Mouse (Mus musculus): Measurements from ENCODE around the gene Clgn. TPM values are rescaled to one million over a fixed set of nuclear protein-coding genes. Genes with fewer than 3 reads are reported as not detected.

The Clgn gene
- total RNA-seq (2023), result not detected in 4 replicates

DNA sequence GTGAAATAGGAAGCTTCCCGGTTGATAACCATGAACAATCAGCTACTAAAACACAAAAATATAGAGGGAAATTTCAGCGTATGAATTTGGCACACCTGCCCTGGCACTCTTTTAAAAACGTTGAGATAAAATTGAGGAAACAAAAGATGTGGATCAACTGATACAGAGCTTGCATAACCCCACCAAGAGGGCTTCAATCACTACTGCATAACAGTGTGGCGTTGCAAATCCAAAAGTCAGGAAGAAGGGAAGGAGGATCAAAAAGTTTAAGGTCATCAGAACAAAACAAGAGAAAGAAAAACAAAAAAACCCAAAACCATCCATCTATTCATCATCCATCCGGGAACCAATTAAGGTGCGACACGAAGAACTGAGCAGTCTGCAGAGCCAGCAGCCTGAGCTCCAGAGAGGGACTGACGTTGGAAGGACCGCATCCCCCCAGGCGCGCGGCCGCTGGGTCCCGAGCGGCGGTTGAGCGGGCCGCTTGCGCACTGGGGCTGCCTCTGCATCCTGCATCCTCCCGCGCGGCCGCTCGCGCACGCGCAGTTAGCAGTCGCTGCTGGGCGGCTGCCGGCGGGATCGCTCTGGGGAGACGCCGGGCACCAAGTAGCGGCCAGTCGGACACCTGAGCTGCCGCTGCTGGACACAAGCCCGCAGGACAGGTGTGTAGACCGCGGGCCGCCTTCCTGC, at the start of gene Clgn:
Gene Clgn, plus strand, starts transcription at position 552 of the 690 bp plus-strand sequence.

GRCm38 (mm10) chr8:83348263-83348662, 41.4 kb upstream of the Clgn start, which contains the start of gene Mgat4d:
Gene Mgat4d (plus strand): TSS chr8:83348471.

DNA sequence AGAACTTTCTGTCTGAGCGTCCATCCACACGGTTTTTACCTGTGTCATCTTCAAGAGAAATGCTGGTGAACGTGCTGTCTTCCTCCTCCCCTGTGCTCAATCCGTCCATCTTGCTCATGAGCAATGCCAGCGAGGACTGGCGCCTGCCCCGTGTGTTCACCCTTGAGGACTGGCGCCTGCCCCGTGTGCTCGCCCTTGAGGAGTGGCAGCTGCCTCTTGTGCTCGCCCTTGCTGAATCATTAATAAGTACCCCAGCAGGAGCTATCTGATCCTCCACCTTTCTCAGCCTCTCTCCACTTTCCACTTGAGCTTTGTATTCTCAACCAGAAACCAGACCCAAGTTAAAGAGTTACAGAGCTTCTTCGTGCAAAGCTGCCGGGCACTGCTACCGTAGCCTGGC, 68.6 kb downstream of the Clgn start, which contains the start of gene Scoc:
Gene Scoc, minus strand, starts transcription at position 170 of the 400 bp plus-strand sequence.

Other genes with a start within 250 kb of the Clgn start
- gene Tbc1d9, start 224.5 kb upstream of the Clgn start, total RNA-seq (2023), result 7.0 to 8.6 TPM (median 8.2 TPM) in 4 replicates
- 1.1 TPM in 1 of 4 replicates, not detected in the others for gene Gm10645, start 223.7 kb upstream of the Clgn start, total RNA-seq (2023)
- not detected in 4 replicates for gene Ucp1, start 99.5 kb upstream of the Clgn start, total RNA-seq (2023)
- 9.9 to 14.7 TPM (median 12.7 TPM) in 4 replicates for gene Elmod2, start 57.4 kb upstream of the Clgn start, total RNA-seq (2023)
- gene Mgat4d, start 41.4 kb upstream of the Clgn start, total RNA-seq (2023), result not detected in 4 replicates
- gene Scoc, start 68.5 kb downstream of the Clgn start, total RNA-seq (2023), result 17.1 to 25.0 TPM (median 19.4 TPM) in 4 replicates
- gene Olfr370, start 145.9 kb downstream of the Clgn start, total RNA-seq (2023), result not detected in 4 replicates
- gene Ndufb7, start 176.8 kb downstream of the Clgn start, total RNA-seq (2023), result 71.7 to 80.9 TPM (median 76.8 TPM) in 4 replicates
- 203 to 240 TPM (median 215 TPM) in 4 replicates for gene Tecr, start 218.1 kb downstream of the Clgn start, total RNA-seq (2023)
- 123 to 207 TPM (median 147 TPM) in 4 replicates for gene Dnajb1, start 218.3 kb downstream of the Clgn start, total RNA-seq (2023)

Data from B cell, adult 62 days (primary cell).